Mouse (Mus musculus) lung, postnatal 4 days (tissue): Measurements from ENCODE around the gene Als2cr12.
"Not testable (repeated sequence)": the region's sequence is repeated elsewhere in the genome, so short reads cannot be mapped to it uniquely, and the experiment has no call there.

Experiments used
- DNase-seq, 2 experiments: peaks; one replicate each; pipeline ENCODE4 v3.0.0; 2021

The Als2cr12 gene

GRCm38 (mm10) chr1:58717589-58718270 is 21.9 kb upstream of the Als2cr12 start:
- no peak for DNase-seq

- DNase-seq, result no peak
These were observed 21.1 kb upstream of the Als2cr12 start for GRCm38 (mm10) chr1:58716883-58717220.

DNA sequence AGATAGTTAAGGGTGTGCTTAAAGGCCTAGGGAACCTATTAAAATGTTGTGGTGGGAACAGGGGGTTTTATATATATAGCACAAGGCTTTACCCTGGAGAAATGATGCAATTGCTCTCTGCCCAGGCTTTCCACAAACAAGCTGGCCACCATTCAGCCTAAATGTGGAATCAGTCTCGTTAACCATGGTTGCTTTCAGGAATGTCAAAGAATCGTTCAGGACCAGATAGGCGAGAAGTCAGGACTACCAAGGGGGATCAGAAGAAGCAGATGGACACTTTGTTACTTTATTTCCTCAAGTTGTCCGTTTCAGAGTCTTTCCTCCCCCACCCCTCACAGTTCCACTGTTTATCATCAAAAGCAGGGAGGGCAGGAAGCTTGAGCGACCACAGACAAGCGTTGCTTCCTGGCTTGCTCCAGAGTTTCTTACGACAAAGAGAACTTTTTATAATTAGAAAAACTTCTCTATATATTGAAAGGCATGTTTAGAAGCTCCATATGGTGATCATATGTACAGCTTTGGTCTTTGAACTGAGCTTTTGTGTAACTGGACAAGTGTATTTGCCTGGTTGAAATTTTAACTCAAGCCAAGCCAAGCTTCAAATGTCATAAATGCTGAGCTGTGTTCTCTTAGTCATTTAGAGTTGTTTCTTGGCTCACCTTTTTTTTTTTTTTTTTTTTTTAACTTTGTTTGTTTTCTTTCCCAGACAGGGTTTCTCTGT is 20.5 kb upstream of the Als2cr12 start:
- no peak for DNase-seq

GRCm38 (mm10) chr1:58715536-58715935 is 19.7 kb upstream of the Als2cr12 start:
- no peak for DNase-seq

DNA sequence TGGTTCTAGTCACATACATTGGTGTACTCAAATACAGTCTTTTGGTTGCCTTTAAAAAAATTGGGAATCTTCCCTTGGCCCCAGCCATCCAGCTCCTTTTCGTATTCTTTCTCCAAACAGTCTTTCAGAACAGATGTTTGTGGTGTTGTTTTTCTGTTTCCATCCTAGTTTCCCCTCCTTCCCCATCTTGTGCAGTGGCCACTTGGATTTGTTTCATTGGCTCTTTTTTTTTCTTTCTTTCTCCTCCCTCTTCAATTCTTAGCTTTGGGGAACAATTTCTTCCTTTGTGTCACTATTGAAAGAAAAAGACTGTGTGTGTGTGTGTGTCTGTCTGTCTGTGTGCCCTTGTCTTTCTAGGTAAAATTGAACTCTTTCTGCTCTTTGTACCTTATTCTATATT is 18.6 kb upstream of the Als2cr12 start:
- DNase-seq, result no peak

DNA sequence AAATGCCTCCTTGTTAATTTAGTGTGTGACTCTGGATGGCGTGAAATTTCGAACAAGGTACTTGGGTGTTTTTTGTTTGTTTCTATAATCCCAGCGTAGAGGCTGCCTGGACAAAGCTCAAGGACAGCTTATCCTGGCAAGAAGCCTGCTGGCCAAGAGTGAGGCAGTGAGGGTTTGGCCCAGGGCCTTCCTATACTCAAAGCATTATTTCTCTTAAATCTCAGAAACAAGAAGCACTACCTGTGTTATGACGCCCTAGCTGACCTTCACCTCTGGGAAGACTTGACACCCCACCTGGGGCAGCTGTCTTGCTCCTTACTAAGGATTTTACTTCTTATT is 18.1 kb upstream of the Als2cr12 start:
- DNase-seq, result peak; percentile 66 to 71

GRCm38 (mm10) chr1:58713081-58713892 is 17.5 kb upstream of the Als2cr12 start:
- DNase-seq, result peak; percentile 79 to 80

- peak in 1 of 2 experiments; percentile 53 for DNase-seq
These were observed 16.6 kb upstream of the Als2cr12 start for GRCm38 (mm10) chr1:58712076-58713061.

GRCm38 (mm10) chr1:58711365-58712016 is 15.7 kb upstream of the Als2cr12 start, which contains the start of gene Cflar:
Gene Cflar, plus strand, starts transcription at chr1:58711508.
- peak; percentile 85 to 86 for DNase-seq

- DNase-seq, result no peak
These were observed 15.0 kb upstream of the Als2cr12 start for GRCm38 (mm10) chr1:58710711-58711364.

DNA sequence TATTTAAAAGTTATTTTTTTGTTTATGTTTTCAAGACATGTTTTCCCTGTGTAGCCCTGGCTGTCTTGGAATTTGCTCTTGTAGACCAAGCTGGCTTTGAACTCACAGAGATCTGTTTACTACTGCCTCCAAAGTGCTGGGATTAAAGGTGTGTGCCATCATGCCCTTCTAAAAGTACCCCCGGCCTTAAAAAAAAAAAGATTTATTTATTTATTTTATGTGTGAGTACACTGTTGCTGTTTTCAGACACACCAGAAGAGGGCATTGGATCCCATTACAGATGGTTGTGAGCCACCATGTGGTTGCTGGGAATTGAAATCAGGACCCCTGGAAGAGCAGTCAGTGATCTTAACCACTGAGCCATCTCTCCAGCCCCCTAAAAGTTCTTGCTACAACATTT is 14.3 kb upstream of the Als2cr12 start:
- not testable (repeated sequence) for DNase-seq

DNA sequence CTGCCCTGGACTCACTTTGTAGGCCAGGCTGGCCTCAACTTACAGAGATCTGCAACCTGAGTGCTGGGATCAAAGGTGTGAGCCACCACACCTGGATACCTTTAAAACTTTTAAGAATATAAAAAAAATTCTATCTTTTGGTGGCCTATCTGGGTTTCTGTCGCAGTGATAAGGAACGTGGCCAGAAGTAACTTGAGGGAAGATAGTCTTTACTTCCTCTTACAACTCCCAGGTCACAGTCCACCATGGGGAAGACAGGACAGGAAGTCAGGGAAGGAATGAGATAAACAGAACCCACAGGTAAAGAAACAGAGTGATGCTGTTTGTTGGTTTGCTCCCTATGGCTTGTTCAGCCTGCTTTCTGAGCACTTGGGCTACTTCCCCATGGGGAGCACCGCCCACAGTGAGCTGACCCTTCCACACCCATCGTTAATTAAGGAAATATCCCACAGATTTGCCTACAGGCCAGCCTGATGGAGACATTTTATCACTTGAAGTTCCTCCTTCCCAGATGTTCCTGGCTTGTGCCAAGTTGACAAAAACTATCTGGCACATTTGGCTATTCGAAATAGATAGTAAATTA is 4.9 kb upstream of the Als2cr12 start:
- not testable (repeated sequence) for DNase-seq

- no peak for DNase-seq
These were observed 4.2 kb upstream of the Als2cr12 start for GRCm38 (mm10) chr1:58699988-58700387.

GRCm38 (mm10) chr1:58698781-58699180 is 3.0 kb upstream of the Als2cr12 start:
- DNase-seq, result no peak

DNA sequence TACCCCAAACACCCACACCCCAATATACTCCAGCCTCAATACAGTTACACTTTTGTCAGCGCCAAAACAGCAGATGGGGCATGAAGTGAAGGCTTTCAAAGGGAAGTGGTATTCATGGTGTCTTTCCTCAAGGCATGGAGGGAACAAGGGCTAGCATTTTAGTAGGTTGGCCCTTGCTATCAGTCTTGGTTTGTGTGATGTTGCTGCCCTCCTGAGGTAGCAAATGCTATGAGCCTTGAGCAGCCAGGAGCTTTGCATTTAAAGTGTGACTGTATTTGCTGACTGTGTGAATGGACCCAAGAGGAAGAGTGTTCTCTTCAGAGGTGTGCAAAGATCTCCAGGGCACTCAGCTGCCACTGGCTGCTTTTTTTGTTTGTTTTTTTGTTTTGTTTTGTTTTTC is 1.8 kb upstream of the Als2cr12 start:
- DNase-seq, result peak in 1 of 2 experiments; percentile 25

- DNase-seq, result no peak
These were observed 2.1 kb downstream of the Als2cr12 start for GRCm38 (mm10) chr1:58693696-58694095.

GRCm38 (mm10) chr1:58691718-58692117 is 4.1 kb downstream of the Als2cr12 start:
- DNase-seq, result not testable (repeated sequence)

- DNase-seq, result not testable (repeated sequence)
These were observed 4.8 kb downstream of the Als2cr12 start for GRCm38 (mm10) chr1:58690834-58691488.

GRCm38 (mm10) chr1:58690006-58690744 is 5.6 kb downstream of the Als2cr12 start:
- DNase-seq, result no peak

DNA sequence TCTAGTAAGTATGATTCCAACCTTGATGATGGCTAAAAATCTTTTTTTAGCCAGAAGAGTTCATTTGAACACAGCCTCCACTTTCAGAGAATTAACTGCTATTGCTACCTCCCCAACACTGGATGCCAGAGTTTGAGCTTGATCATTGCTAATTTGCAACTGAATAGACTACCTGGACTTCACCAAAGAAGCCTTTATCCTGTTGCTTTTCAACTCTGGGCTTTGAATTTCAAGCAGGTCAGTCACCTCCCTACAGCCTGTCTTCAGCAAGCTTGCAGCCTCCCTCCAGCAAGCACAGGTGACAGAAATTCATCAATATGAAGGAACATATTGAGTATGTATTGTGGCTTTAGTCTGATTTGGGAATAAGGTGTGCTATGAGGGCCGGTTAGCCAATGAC is 6.4 kb downstream of the Als2cr12 start:
- no peak for DNase-seq
